Mouse (Mus musculus) NIH3T3 (cell line): ENCODE measurements around the gene C2cd2.
A peak's percentile ranks its signal among the peaks of the same experiment; 100 is the strongest.
"Not testable (repeated sequence)": the region's sequence is repeated elsewhere in the genome, so short reads cannot be mapped to it uniquely, and the experiment has no call there.

Experiments used
- DNase-seq: peaks from one replicate; pipeline ENCODE4 v3.0.0-alpha.2; 2012; ENCODE audit warnings: low read depth

Gene C2cd2

GRCm38 (mm10) chr16:97962151-97962948 is at the start of gene C2cd2, which contains the start of gene Zbtb21:
Gene C2cd2 (minus strand): TSS chr16:97962598.
Gene Zbtb21 (minus strand): TSS chr16:97962622.
- peak; percentile 97 for DNase-seq

- peak; percentile 3 for DNase-seq
Measured at GRCm38 (mm10) chr16:97997383-97997731, 35.0 kb upstream of the C2cd2 start.

GRCm38 (mm10) chr16:97996616-97997382 is 34.4 kb upstream of the C2cd2 start, which contains the start of gene B230307C23Rik:
Gene B230307C23Rik (plus strand): TSS chr16:97997315.
- DNase-seq: peak; percentile 88

- peak; percentile 50 for DNase-seq
Measured at GRCm38 (mm10) chr16:97995849-97996615, 33.6 kb upstream of the C2cd2 start.

GRCm38 (mm10) chr16:97992477-97992876 is 30.1 kb upstream of the C2cd2 start:
- not testable (repeated sequence) for DNase-seq

GRCm38 (mm10) chr16:97991517-97991916 is 29.1 kb upstream of the C2cd2 start:
- peak; percentile 6 for DNase-seq

- DNase-seq: no peak
Measured at GRCm38 (mm10) chr16:97984589-97984988, 22.2 kb upstream of the C2cd2 start.

GRCm38 (mm10) chr16:97981362-97981761 is 19.0 kb upstream of the C2cd2 start:
- DNase-seq: no peak

- DNase-seq: no peak
Measured at GRCm38 (mm10) chr16:97977722-97978121, 15.3 kb upstream of the C2cd2 start.

GRCm38 (mm10) chr16:97977277-97977676 is 14.9 kb upstream of the C2cd2 start:
- no peak for DNase-seq

- no peak for DNase-seq
Measured at GRCm38 (mm10) chr16:97963956-97964540, 1.6 kb upstream of the C2cd2 start.

GRCm38 (mm10) chr16:97961381-97962150 is 832 bp downstream of the C2cd2 start:
- DNase-seq: peak; percentile 57

GRCm38 (mm10) chr16:97960348-97960747 is 2.0 kb downstream of the C2cd2 start:
- no peak for DNase-seq

GRCm38 (mm10) chr16:97958401-97958973 is 3.9 kb downstream of the C2cd2 start:
- DNase-seq: no peak

GRCm38 (mm10) chr16:97957626-97958025 is 4.8 kb downstream of the C2cd2 start:
- DNase-seq: peak; percentile 46

GRCm38 (mm10) chr16:97956011-97956410 is 6.4 kb downstream of the C2cd2 start:
- DNase-seq: no peak

GRCm38 (mm10) chr16:97953300-97953699 is 9.1 kb downstream of the C2cd2 start:
- DNase-seq: no peak

GRCm38 (mm10) chr16:97952801-97953200 is 9.6 kb downstream of the C2cd2 start:
- no peak for DNase-seq

- no peak for DNase-seq
Measured at GRCm38 (mm10) chr16:97952371-97952770, 10.0 kb downstream of the C2cd2 start.

- no peak for DNase-seq
Measured at GRCm38 (mm10) chr16:97950061-97950460, 12.3 kb downstream of the C2cd2 start.

GRCm38 (mm10) chr16:97948836-97949235 is 13.6 kb downstream of the C2cd2 start:
- no peak for DNase-seq
